Mouse (Mus musculus) CH12.LX (cell line): ENCODE data around the gene Nradd. TPM values are rescaled to one million over a fixed set of nuclear protein-coding genes. Genes with fewer than 3 reads are reported as not detected.

ENCODE experiments used
- DNase-seq: peaks from one replicate; pipeline ENCODE4 v3.0.0-alpha.2; 2013; ENCODE audit errors: extremely low read depth
- H3K27ac ChIP-seq: 2 replicates; pipeline ENCODE4 v1.5.1; 2012; ENCODE audit warnings: low read depth, mild to moderate bottlenecking, control low read depth, moderate library complexity; ENCODE audit not compliant: insufficient read depth
- H3K27me3 ChIP-seq: replicated peaks from 2 replicates; pipeline ENCODE3; 2012; ENCODE audit warnings: inconsistent platforms
- H3K36me3 ChIP-seq, 2 experiments: replicated peaks in 1 of 2; 2 replicates each; pipeline versions ENCODE3 to v1.6.1; 2012; ENCODE audit warnings: inconsistent platforms in 1 of 2, low read length in 1 of 2, mild to moderate bottlenecking in 1 of 2, mixed read lengths in 1 of 2, moderate library complexity in 1 of 2; ENCODE audit not compliant: control insufficient read depth in 1 of 2, insufficient read depth in 1 of 2
- H3K4me1 ChIP-seq, 2 experiments: 2 replicates each; pipeline ENCODE4 v1.6.1; 2012; ENCODE audit warnings: inconsistent platforms in 1 of 2, moderate library complexity in 1 of 2; ENCODE audit not compliant: insufficient read depth in 2 of 2, control insufficient read depth in 1 of 2
- H3K4me2 ChIP-seq: 2 replicates; pipeline ENCODE4 v1.6.1; 2012; ENCODE audit warnings: low read depth, mild to moderate bottlenecking, control low read depth; ENCODE audit not compliant: poor library complexity, insufficient read depth, severe bottlenecking
- H3K4me3 ChIP-seq, 3 experiments: fragments of 150-350 bp in 1 of 3; sonication (generic) in 1 of 3; replicated peaks in 1 of 3; 2 replicates each; pipeline versions ENCODE3 to v1.5.1; 2011 to 2012; ENCODE audit warnings: low read depth in 2 of 3, low read length in 2 of 3, mild to moderate bottlenecking in 2 of 3, moderate library complexity in 2 of 3, control low read depth in 1 of 3, improper control_type of control experiment in 1 of 3, inconsistent platforms in 1 of 3, mixed read lengths in 1 of 3; ENCODE audit not compliant: poor library complexity in 1 of 3
- H3K79me2 ChIP-seq: replicated peaks from 2 replicates; pipeline ENCODE4 v1.6.1; 2012; ENCODE audit warnings: mild to moderate bottlenecking, moderate library complexity; ENCODE audit not compliant: control insufficient read depth, poor library complexity, insufficient read depth, severe bottlenecking; ENCODE audit errors: extremely low read depth
- H3K9ac ChIP-seq: 2 replicates; pipeline ENCODE4 v1.6.1; 2012; ENCODE audit warnings: low read depth, mild to moderate bottlenecking, control low read depth, moderate library complexity; ENCODE audit not compliant: insufficient read depth
- H3K9me3 ChIP-seq: replicated peaks from 2 replicates; pipeline ENCODE3; 2012; ENCODE audit warnings: low read length, inconsistent platforms, mixed read lengths
- BHLHE40 ChIP-seq: IDR thresholded peaks from 2 replicates; pipeline ENCODE4 v1.6.1; 2011; ENCODE audit warnings: mild to moderate bottlenecking, low read depth, low read length, improper control_type of control experiment
- CHD1 ChIP-seq: IDR thresholded peaks from 2 replicates; pipeline ENCODE4 v1.6.1; 2012; ENCODE audit warnings: low read depth, low read length, improper control_type of control experiment, inconsistent platforms
- E2F4 ChIP-seq: IDR thresholded peaks from 2 replicates; pipeline ENCODE4 v1.6.1; 2011; ENCODE audit warnings: low read depth, low read length, improper control_type of control experiment; ENCODE audit not compliant: insufficient replicate concordance
- ELF1 ChIP-seq: IDR thresholded peaks from 2 replicates; pipeline ENCODE4 v1.6.1; 2014; ENCODE audit warnings: low read depth, mild to moderate bottlenecking, inconsistent platforms, low read length, improper control_type of control experiment
- EP300 ChIP-seq: IDR thresholded peaks from 2 replicates; pipeline ENCODE4 v1.6.1; 2011; ENCODE audit warnings: low read length, improper control_type of control experiment
- ETS1 ChIP-seq: conservative IDR thresholded peaks from 2 replicates; pipeline ENCODE4 v1.6.1; 2012; ENCODE audit warnings: low read depth, mild to moderate bottlenecking, inconsistent platforms, low read length, improper control_type of control experiment, moderate library complexity
- GABPA ChIP-seq: IDR thresholded peaks from 2 replicates; pipeline ENCODE4 v1.6.1; 2012; ENCODE audit warnings: low read depth, low read length, improper control_type of control experiment, inconsistent platforms; ENCODE audit not compliant: insufficient replicate concordance
- HCFC1 ChIP-seq: IDR thresholded peaks from 2 replicates; pipeline ENCODE4 v1.6.1; 2012; ENCODE audit warnings: low read depth, mild to moderate bottlenecking, inconsistent platforms, low read length, improper control_type of control experiment
- IRF4 ChIP-seq: IDR thresholded peaks from 2 replicates; pipeline ENCODE4 v1.6.1; 2014; ENCODE audit warnings: low read depth, mild to moderate bottlenecking, inconsistent platforms, low read length, improper control_type of control experiment
- JUN ChIP-seq: IDR thresholded peaks from 2 replicates; pipeline ENCODE4 v1.6.1; 2011; ENCODE audit warnings: low read depth, mild to moderate bottlenecking, low read length, improper control_type of control experiment, moderate library complexity; ENCODE audit not compliant: insufficient read depth
- JUND ChIP-seq: conservative IDR thresholded peaks from 2 replicates; pipeline ENCODE4 v1.6.1; 2011; ENCODE audit warnings: low read depth, low read length, improper control_type of control experiment
- KAT2A ChIP-seq: IDR thresholded peaks from 2 replicates; pipeline ENCODE4 v1.6.1; 2012; ENCODE audit warnings: low read length, improper control_type of control experiment, inconsistent platforms; ENCODE audit not compliant: insufficient replicate concordance
- MAFK ChIP-seq: IDR thresholded peaks from 2 replicates; pipeline ENCODE4 v1.6.1; 2011; ENCODE audit warnings: low read length, improper control_type of control experiment; ENCODE audit not compliant: insufficient replicate concordance
- MAX ChIP-seq: IDR thresholded peaks from 2 replicates; pipeline ENCODE4 v1.6.1; 2011; ENCODE audit warnings: low read length, improper control_type of control experiment
- MAZ ChIP-seq: IDR thresholded peaks from 2 replicates; pipeline ENCODE4 v1.6.1; 2012; ENCODE audit warnings: low read depth, mild to moderate bottlenecking, inconsistent platforms, low read length, improper control_type of control experiment, moderate library complexity
- MEF2A ChIP-seq: IDR thresholded peaks from 2 replicates; pipeline ENCODE4 v1.6.1; 2014; ENCODE audit warnings: low read depth, mild to moderate bottlenecking, inconsistent platforms, low read length, improper control_type of control experiment, borderline replicate concordance
- MXI1 ChIP-seq: IDR thresholded peaks from 2 replicates; pipeline ENCODE4 v1.6.1; 2011; ENCODE audit warnings: mild to moderate bottlenecking, low read depth, low read length, improper control_type of control experiment
- MYC ChIP-seq: IDR thresholded peaks from 2 replicates; pipeline ENCODE4 v1.6.1; 2011; ENCODE audit warnings: low read depth, mild to moderate bottlenecking, improper control_type of control experiment, low read length
- NELFE ChIP-seq: IDR thresholded peaks from 2 replicates; pipeline ENCODE4 v1.6.1; 2011; ENCODE audit warnings: low read depth, low read length, improper control_type of control experiment
- NRF1 ChIP-seq: IDR thresholded peaks from 2 replicates; pipeline ENCODE4 v1.6.1; 2014; ENCODE audit warnings: low read depth, mild to moderate bottlenecking, inconsistent platforms, low read length, improper control_type of control experiment, moderate library complexity
- PAX5 ChIP-seq: IDR thresholded peaks from 2 replicates; pipeline ENCODE4 v1.6.1; 2012; ENCODE audit warnings: low read length, inconsistent platforms, mixed read lengths
- POLR2A ChIP-seq: IDR thresholded peaks from 2 replicates; pipeline ENCODE4 v1.6.1; 2011; ENCODE audit warnings: low read depth, mild to moderate bottlenecking, improper control_type of control experiment, low read length
- POLR2AphosphoS2 ChIP-seq: IDR thresholded peaks from 2 replicates; pipeline ENCODE4 v1.6.1; 2011; ENCODE audit warnings: low read depth, low read length, improper control_type of control experiment
- RAD21 ChIP-seq: IDR thresholded peaks from 2 replicates; pipeline ENCODE4 v1.6.1; 2011; ENCODE audit warnings: low read depth, mild to moderate bottlenecking, low read length, improper control_type of control experiment, moderate library complexity
- RCOR1 ChIP-seq: conservative IDR thresholded peaks from 2 replicates; pipeline ENCODE4 v1.6.1; 2012; ENCODE audit warnings: low read depth, mild to moderate bottlenecking, inconsistent platforms, low read length, improper control_type of control experiment
- SIN3A ChIP-seq: IDR thresholded peaks from 2 replicates; pipeline ENCODE4 v1.6.1; 2012; ENCODE audit warnings: low read length, improper control_type of control experiment, inconsistent platforms
- SMC3 ChIP-seq: IDR thresholded peaks from 2 replicates; pipeline ENCODE4 v1.6.1; 2011; ENCODE audit warnings: low read depth, low read length, improper control_type of control experiment
- TBP ChIP-seq: conservative IDR thresholded peaks from 2 replicates; pipeline ENCODE4 v1.6.1; 2011; ENCODE audit warnings: low read depth, low read length, improper control_type of control experiment
- TCF12 ChIP-seq: IDR thresholded peaks from 2 replicates; pipeline ENCODE4 v1.6.1; 2014; ENCODE audit warnings: low read depth, mild to moderate bottlenecking, inconsistent platforms, low read length, improper control_type of control experiment
- UBTF ChIP-seq: IDR thresholded peaks from 2 replicates; pipeline ENCODE4 v1.6.1; 2012; ENCODE audit warnings: low read depth, mild to moderate bottlenecking, inconsistent platforms, low read length, improper control_type of control experiment, moderate library complexity
- USF1 ChIP-seq: IDR thresholded peaks from 2 replicates; pipeline ENCODE4 v1.6.1; 2014; ENCODE audit warnings: low read depth, mild to moderate bottlenecking, inconsistent platforms, low read length, improper control_type of control experiment
- USF2 ChIP-seq: conservative IDR thresholded peaks from 2 replicates; pipeline ENCODE4 v1.6.1; 2011; ENCODE audit warnings: low read depth, low read length, improper control_type of control experiment
- ZC3H11A ChIP-seq: IDR thresholded peaks from 2 replicates; pipeline ENCODE4 v1.6.1; 2012; ENCODE audit warnings: low read depth, mild to moderate bottlenecking, inconsistent platforms, low read length, improper control_type of control experiment
- ZKSCAN1 ChIP-seq: IDR thresholded peaks from 2 replicates; pipeline ENCODE4 v1.6.1; 2012; ENCODE audit warnings: low read depth, inconsistent platforms, low read length, improper control_type of control experiment, borderline replicate concordance
- ZMIZ1 ChIP-seq: IDR thresholded peaks from 2 replicates; pipeline ENCODE4 v1.6.1; 2012; ENCODE audit warnings: low read depth, mild to moderate bottlenecking, inconsistent platforms, low read length, improper control_type of control experiment
- ZNF384 ChIP-seq: IDR thresholded peaks from 2 replicates; pipeline ENCODE4 v1.6.1; 2012; ENCODE audit warnings: low read depth, low read length, improper control_type of control experiment, inconsistent platforms
- dilution Hi-C: fragments of 300-500 bp; cut with MboI; formaldehyde crosslinking; loops from 2 replicates; pipeline ENCODE4 v1.14.3; 2020; ENCODE audit warnings: low sequenced_read_pairs; ENCODE audit not compliant: extremely low pct_unique_long_range_greater_than_20kb, extremely low pct_ligation_motif_present
- in situ Hi-C: fragments of 300-500 bp; cut with MboI; formaldehyde crosslinking; loops from 3 replicates; pipeline ENCODE4 v1.14.3; 2019; ENCODE audit warnings: low sequenced_read_pairs, low pct_ligation_motif_present, low pct_unique_long_range_greater_than_20kb, mixed read lengths
- polyA plus RNA-seq: library from polyadenylated mRNA; unstranded; fragments of >175 nt; gene quantifications from 2 replicates; pipeline ENCODE4 v1.2.1, GENCODE M21; 2012; ENCODE audit warnings: low read depth; ENCODE audit not compliant: insufficient read length
- total RNA-seq, 2 experiments: library from RNA; depleted of rRNA; stranded (reverse); fragments of 300-350 nt in 1 of 2; fragments of >200 nt in 1 of 2; gene quantifications; 2 replicates each; pipeline ENCODE4 v1.2.3; 2012 to 2014

Gene Nradd
- total and polyA plus RNA-seq, 3 experiments: 8.9 to 18.4 (median 15.8) TPM

GRCm38 (mm10) chr9:110653655-110654461 lies 29.6 kb upstream of the Nradd start, which contains the start of gene Nbeal2:
TSS of gene Nbeal2 (minus strand) at chr9:110654161.
- Histone ChIP-seq H3K36me3 (peaks cover 0 to 13% of the 10 kb centered on the region in 2 experiments), H3K4me2 (peak within 1 kb of the TSS; percentile 69), H3K27me3 (no peaks in the 10 kb centered on the region), H3K9me3 (no peaks in the 10 kb centered on the region), H3K79me2 (peaks cover 7% of the 10 kb centered on the region), H3K9ac (peak within 1 kb of the TSS; percentile 58), H3K4me1 (peaks cover 16 to 59% of the 10 kb centered on the region in 2 experiments), H3K27ac (0 out of 2 replicates have a peak within 1 kb of the TSS, but pooled peaks have one; percentile 13), H3K4me3 (peak within 1 kb of the TSS; percentile 73 to 88 (median 79))
- in situ Hi-C loops (no loop called here), dilution Hi-C loops (no loop called here)
- TF ChIP-seq RCOR1 (no peak), ETS1 (no peak), ZNF384 (no peak), MAFK (no peak), ELF1 (peak; percentile 52; the same call in 1 of the 2 replicates), MAZ (peak; percentile 22; the same call in 1 of the 2 replicates), USF1 (no peak), SMC3 (no peak; the same call in none of the 2 replicates), SIN3A (0 out of 2 replicates have a peak, but pooled peaks have one; percentile 47), JUN (no peak), POLR2AphosphoS2 (no peak), TBP (no peak), EP300 (no peak), TCF12 (peak; percentile 70), GABPA (no peak), BHLHE40 (peak; percentile 63), ZC3H11A (no peak), ZKSCAN1 (peak; percentile 60; the same call in 1 of the 2 replicates), NRF1 (peak; percentile 62; the same call in 1 of the 2 replicates), ZMIZ1 (peak; percentile 48), PAX5 (no peak), MYC (0 out of 2 replicates have a peak, but pooled peaks have one; percentile 50), HCFC1 (no peak), POLR2A (peak; percentile 66), MXI1 (peak; percentile 80), E2F4 (no peak), IRF4 (peak; percentile 56; the same call in 1 of the 2 replicates), NELFE (no peak; the same call in 1 of the 2 replicates), CHD1 (no peak), MEF2A (no peak; the same call in 1 of the 2 replicates), RAD21 (no peak; the same call in 1 of the 2 replicates), KAT2A (no peak), USF2 (no peak), JUND (no peak), MAX (peak; percentile 74; the same call in 1 of the 2 replicates), UBTF (peak; percentile 84; the same call in 1 of the 2 replicates)
- DNase-seq: peak; percentile 96
